Mouse (Mus musculus): ENCODE measurements around the gene Zfp420. TPM values are rescaled to one million over a fixed set of nuclear protein-coding genes. Genes with fewer than 3 reads are reported as not detected.
A peak's percentile ranks its signal among the peaks of the same experiment; 100 is the strongest.
"Not testable (repeated sequence)": the region's sequence is repeated elsewhere in the genome, so short reads cannot be mapped to it uniquely, and the experiment has no call there.

The Zfp420 gene
- total RNA-seq (2022): 10 to 100 TPM; 14.9 to 23.0 (median 17.0) TPM

DNA sequence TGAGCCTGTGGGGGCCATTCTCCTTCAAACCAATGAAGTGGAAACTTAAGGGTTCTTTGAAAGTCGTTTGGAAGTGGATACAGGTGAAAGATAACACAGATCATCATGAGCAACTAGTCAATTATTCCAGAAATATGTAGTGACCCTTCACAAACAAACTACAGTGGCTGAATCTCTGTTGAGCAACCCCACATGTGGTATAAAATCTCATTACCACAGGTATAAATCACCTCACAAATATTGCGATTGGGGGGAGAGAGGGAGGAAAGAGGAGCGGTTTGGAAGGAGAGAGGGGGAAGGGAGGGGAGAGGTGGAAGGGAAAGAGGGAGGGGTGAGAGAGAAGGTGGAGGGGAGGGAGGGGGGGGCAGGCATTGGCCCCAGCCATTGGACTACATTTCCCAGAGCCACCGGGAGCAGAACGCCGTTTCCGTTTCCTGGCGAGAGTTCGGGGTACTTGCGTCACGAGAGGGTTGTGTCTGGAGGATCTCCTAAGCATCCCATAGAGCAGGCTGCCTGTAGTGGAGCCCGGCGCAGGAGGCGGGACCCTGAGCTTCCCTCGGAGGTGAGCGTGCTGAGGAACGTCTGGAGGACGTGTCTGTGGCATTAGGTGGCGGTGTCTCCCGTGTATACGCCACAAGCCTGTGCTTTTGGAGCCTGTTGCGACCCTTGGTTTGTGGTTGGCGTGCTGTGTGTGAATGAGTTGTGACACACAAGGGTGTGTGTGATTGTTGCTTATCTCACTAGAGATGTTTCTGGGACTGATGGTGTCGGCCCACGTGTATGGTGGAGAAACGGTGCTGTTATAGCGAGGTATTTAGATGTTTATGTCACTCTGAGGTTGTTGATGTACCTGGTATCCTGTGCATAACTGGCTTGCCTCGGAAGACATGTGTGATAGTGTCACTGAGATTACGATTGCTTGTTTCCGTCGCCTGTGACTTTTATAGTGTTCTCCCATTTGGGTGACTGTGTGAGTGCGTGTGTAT is at the start of gene Zfp420:
Gene Zfp420 (plus strand): TSS at position 448 of the 986 bp plus-strand sequence.
- DNase-seq (ENCODE audit: low spot score in 2 of 2): peak; percentile 88 to 92

DNA sequence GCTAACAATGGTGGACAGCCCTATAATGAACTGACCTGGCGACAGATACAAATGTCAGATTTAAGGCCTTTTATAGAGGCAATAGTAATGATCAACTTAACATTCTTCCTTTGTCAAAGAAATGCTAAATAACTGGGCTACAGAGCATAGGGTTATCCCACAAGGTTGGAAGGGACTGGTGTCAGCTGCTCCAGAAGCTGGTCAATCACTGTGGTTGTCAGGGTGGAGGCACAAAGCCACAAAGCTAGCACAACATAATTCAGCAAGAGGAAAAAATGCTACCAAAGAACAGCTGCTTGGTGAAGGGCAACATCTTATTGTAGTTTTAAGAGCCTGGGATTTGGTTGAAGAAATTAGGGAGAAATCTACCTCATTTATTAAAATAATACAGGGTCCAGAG is 47.5 kb upstream of the Zfp420 start:
- no peak for DNase-seq (ENCODE audit: low spot score in 2 of 2)

DNA sequence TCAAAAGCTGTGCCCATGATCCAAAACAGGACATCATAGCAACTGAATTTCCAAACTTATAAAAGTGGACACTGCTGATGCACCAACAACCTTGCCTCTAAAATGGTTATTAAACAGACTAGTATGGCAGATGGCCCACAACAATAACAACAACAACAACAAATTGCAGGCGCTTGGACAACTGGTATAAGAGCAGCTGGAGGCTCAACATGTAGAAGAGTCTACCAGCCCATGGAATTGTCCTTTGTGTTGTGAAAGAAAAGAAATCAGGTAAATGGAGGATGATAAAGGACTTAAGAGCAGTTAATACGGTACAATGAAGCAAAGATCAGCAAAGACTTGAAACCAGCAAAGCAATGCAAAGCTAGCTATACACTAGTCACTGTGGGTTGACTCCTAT is 45.4 kb upstream of the Zfp420 start:
- DNase-seq (ENCODE audit: low spot score in 2 of 2): no peak

DNA sequence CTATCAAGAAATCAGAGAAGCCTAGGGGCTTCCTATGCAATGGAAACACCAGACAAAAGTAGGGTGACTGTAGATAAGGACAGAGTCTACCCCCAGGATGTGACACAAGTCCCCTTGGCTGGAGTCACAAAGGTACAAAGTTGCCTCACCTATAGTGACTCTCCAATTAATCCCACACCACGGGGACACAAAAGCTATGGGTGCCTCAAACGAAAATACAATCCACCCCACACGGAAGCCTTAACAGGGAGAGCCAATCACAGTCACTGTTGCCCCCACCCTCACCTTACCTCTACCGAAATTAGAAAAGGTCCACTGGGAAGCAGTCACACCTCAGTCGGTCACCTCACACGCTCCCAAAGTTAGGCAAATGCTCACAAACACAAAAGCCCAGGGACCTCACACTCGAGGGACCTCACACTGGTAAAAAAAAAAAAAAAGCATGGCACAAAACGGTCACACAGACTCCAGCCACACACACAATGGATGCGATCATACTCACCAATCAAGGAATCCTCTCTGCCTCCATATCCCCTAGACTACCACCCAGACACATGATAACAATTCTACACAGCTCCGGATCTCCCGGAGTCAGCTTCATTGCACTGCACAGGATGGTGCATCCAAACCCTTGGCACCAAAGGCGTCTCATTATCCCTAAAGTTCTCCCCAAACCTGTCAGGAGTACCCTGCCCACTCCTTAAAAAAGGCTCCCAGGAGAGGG is 44.6 kb upstream of the Zfp420 start:
- DNase-seq (ENCODE audit: low spot score in 2 of 2): no peak

DNA sequence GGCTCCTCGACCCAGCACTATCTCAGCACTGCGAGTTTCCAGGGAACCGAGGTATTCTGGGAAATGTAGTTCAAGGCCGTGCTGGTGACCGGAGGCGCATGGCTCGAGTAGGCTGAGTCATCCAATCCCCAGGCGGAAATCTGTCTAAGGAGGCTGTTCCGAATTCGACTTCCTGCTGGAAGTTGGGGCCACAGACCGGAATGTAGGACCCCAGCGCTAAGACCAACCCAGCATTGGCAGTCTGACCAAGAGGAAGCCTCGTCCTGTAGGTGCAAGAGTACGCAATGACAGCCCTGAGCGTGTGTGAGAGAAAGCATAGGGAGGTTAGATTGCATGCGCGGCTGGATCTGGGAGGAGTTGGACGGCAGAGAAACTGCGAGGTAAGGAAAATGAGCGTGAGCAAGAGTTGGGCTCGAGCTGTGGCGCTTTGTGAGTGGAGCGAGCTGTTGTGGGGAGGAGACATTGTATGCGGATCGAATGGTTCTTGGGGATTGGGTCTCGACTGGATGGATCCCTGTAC is 43.8 kb upstream of the Zfp420 start, which contains the start of gene Zfp790:
Gene Zfp790 (plus strand): TSS at position 205 of the 520 bp plus-strand sequence.
- DNase-seq (ENCODE audit: low spot score in 2 of 2): peak; percentile 91

DNA sequence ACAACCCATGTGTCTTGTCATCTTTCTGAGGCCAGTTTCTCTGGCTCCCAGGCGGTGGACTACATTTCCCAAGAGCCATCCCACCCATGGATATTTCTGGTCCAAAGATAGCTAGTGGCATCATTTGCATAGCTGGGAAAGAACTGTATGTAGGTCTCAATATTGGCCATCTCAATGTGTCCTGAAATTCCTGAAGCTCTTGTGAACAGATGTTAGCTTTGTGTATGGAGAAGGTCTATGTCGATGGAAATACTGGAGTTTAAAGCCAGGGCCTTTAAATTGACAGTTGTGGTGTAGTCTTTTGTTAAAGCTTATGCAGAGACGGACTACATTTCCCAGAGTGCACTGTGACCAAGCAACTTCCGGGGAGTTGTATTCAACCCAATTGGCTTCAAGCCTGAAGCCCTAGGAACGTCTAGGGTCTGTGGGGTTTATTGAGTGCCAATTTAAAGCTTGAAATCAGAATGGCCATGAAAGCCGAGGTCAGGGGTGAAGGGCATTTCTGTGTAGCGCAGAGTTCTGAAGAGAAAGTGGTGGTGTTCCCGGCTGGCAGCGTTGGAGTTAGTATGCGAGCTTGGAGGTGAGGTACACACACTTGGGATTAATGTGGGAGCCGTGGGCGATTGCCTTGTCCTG is 41.0 kb upstream of the Zfp420 start:
- peak; percentile 68 to 70 for DNase-seq (ENCODE audit: low spot score in 2 of 2)

DNA sequence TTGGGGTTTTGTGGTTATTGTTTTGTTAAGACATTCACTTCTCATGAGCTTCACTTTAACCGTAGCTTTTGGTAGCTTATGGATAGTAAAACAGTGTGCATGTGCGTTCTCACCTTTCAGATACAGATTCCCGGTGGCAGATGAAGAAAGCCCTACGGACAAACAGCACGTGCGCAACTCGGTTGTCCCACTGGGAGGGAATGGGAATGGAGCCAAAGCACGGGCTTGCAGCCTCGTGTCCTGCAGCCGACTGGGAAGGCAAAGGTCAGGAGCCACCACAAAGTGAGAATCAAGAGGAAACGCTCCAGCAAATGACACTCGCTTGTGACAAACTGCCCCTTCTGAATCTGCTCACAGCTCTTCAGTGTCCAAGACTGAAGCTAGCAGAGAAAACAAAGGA is 31.8 kb upstream of the Zfp420 start:
- no peak for DNase-seq (ENCODE audit: low spot score in 2 of 2)

DNA sequence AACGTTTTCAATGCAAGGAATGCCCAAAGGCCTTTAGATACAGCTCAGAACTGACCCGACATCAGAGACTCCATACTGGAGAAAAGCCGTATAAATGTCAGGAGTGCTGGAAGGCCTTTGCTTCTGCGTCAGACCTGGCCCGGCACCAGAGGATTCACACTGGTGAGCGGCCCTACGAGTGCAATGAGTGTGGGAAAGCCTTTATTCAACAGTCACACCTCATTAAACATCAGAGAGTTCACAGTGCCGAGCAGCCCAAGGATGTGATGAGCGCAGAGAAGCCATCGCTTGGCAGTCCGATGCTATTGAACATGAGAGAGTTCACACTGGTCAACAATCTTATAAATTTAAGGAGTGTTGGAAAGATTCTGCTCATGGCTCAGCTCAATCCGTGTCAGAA is 30.0 kb upstream of the Zfp420 start:
- DNase-seq (ENCODE audit: low spot score in 2 of 2): no peak

DNA sequence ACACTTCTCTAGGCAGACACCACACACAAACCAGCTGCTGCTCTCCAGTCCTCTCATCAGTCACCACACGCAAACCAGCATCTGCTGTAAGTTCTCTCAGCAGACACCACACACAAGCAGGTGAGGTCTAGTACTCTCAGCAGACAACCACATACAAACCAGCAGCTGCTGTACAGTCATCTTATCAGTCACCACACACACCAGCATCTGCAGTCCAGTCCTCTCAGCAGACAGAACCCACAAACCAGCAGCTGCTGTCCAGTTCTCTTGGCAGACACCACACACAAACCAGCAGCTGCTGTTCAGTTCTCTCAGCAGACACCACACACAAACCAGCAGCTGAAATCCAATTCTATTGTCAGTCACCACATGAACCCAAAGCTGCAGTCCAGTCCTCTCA is 23.0 kb upstream of the Zfp420 start:
- DNase-seq (ENCODE audit: low spot score in 2 of 2): no peak

DNA sequence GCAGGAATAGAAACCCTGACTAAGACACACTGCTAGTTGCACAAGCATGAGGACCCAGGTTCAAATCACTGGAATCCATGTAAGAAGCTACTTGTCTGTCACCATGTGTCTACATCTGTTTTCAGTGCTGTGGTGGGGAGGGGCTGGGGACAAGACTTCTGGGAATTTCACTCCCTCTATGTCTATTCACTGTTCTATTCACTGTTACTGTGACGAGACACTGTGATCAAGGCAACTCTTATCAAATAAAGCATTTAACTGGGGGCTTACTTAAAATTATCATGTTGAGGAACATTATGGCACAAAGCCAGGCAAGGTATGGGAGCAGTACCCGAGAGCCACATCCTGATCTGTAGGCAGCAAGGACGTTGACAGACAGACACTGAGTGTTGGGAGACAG is 20.5 kb upstream of the Zfp420 start:
- no peak for DNase-seq (ENCODE audit: low spot score in 2 of 2)

DNA sequence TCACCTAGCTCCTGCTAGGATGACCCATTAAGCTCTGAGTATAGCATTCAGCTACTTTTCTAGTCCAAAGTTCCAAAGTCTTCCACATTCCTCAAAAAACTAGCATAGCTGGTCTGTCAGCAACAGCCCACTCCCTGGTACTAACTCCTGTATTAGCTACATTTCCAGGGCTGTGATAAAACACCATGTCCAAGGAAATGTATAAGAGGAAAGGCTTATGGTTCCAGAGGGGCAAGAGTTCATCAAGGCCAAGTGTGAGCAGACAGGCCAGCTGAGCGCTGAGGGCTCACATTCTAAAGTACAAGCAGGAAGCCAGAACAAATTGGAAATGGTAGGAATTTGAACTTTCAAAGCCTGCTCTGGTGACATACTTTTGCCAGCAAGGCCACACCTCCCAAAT is 17.7 kb upstream of the Zfp420 start:
- DNase-seq (ENCODE audit: low spot score in 2 of 2): no peak

DNA sequence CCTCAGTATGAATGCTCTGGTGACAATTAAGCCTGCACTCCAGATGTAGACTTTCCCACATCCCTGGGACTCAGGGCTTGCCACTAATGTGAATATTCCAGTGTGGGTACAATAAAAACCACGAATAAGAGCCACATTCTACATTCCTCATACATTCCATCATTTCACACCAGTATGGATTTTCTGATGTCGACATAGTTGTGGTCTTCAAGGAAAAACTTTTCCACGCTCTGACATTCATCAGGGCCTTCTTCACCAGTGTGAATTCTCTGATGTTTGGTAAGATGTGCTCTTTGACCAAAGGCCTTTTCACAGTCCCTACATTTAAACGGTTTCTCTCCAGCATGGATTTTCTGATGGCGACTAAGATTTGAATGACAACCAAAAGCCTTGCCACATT is 15.2 kb upstream of the Zfp420 start:
- no peak for DNase-seq (ENCODE audit: low spot score in 2 of 2)

DNA sequence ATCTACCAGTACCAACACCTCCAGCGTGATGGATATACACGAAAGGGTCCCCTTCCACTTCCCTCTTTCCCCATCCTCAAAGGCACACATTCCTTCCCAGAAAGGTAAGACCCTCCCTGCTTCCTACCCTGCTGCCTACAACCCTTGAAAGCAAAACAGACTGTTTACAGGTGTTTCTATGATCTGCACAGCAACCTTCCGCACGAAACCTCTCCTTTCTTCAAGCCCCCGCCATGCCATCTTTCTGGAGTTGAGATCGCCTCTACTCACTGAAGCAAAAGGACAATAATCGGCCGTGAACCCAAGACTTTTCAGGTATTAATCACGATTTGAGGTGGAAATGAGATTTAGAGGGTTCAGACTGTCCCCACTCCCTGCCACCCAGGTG is 7.0 kb upstream of the Zfp420 start:
- no peak for DNase-seq (ENCODE audit: low spot score in 2 of 2)

DNA sequence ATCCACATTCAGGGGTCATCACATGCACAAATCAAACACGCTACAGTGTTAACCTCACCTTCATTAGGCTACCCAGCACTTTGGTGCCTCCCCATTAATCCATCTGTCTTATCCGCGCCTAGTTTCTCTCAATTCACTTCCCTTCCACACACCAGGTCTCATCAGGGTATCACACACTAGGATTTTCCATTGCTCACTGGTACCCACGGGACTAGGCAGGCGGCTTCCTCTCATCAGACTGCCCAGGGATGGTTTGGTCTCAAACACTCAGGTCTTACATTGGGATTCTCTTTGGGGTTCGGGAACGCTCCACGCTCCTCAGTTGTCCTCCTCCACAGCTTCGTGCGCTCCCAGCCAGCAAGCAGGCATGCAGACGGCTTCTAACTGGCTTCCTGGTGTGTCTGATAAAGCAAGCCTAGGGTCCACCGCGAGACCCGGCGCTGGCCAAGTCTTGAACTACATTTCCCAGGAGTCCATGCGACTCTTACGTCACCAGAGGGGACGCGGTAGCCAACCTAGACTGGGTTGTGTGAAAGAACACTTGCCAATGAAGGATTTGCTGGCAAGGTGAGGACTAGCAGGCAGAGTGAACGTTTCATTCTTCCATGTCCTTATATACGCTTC is 6.4 kb upstream of the Zfp420 start, which contains the start of gene Zfp940:
Gene Zfp940 (minus strand): TSS at position 451 of the 624 bp plus-strand sequence.
- DNase-seq (ENCODE audit: low spot score in 2 of 2): peak; percentile 86 to 87

DNA sequence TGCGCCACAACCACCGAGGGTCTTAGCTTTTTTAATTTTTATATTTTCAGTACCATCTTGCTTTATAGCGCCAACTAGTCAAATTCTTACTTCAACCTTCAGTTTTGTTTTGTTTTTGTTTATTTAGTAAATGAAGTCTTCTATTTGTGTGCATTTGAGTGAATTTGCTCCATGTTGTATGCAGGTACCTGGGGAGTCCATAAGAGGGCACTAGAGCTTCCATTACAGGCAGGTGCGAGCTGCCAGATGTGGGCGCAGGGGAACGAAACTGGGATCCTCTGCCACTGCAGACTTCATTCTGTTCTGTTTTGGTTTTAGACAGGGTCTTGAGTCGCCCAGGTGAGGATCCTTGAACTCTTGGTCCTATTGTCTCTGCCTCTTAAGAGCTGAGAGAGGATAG is 1.9 kb downstream of the Zfp420 start:
- no peak for DNase-seq (ENCODE audit: low spot score in 2 of 2)

DNA sequence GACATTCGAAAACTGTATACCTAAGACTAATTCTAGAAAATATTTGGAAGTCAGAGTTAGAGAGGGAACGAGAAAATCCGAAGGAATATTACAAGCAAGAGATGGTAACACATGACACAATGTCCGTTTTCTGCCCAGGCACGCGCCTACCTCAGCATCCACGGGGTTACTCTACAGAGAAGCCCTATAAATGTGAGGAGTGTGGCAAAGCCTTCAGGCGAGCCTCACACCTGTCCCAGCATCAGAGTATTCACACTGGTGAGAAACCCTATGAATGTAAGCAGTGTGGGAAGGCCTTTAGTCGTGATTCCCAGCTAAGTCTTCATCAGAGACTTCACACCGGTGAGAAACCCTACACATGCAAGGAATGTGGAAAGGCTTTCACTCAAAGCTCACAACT is 14.5 kb downstream of the Zfp420 start:
- DNase-seq (ENCODE audit: low spot score in 2 of 2): no peak

DNA sequence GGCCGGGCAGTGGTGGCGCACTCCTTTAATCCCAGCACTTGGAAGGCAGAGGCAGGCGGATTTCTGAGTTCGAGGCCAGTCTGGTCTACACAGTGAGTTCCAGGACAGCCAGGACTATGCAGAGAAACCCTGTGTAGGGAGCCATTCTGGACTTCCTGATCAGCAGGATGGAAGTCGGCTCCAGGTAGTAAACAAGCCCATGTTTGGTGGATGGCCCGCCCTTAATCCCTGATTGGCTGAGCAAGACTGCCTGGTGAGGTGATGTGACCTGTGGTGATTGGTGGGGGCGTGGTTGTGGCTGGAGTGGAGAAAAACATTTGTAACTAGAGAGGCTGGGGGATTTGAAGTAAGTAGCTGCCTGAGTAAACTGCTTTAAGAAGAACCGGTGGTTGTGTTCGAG is 17.8 kb downstream of the Zfp420 start:
- not testable (repeated sequence) for DNase-seq (ENCODE audit: low spot score in 2 of 2)

DNA sequence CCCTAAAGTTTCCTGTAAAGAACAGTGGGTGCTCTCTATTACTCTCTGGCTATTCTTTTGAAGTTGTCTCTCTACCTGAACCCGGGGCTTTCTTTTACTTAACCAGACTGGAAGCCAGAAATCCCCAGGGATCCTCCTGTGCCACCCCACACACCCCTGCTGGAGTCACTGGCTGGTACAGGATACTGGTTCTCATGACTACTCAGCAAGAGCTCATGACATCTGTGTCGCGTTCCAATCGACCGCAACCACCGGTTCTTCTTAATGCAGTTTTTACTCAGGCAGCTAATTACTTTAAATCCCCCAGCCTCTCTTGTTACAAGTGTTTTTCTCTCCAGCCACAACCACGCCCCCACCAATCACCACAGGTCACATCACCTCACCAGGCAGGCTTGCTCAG is 20.3 kb downstream of the Zfp420 start:
- DNase-seq (ENCODE audit: low spot score in 2 of 2): no peak

DNA sequence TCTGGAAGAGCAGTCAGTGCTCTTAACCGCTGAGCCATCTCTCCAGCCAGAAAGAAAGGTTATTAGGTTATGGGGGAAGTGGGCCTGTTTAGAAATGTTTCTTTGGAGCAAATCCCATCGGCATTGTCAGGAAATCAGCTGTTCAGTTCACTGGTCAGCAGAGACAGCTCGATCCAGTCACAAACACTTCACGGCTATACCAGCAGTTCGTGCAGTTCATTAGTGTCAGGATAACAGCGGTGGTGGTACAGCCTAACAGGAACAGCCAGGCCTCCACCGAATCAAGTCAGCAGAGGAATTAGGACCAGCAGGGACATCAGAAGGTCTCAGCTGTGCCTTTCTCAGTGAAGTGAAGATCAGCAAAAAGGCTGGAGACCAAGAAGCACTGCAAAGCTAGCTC is 21.1 kb downstream of the Zfp420 start:
- DNase-seq (ENCODE audit: low spot score in 2 of 2): no peak

DNA sequence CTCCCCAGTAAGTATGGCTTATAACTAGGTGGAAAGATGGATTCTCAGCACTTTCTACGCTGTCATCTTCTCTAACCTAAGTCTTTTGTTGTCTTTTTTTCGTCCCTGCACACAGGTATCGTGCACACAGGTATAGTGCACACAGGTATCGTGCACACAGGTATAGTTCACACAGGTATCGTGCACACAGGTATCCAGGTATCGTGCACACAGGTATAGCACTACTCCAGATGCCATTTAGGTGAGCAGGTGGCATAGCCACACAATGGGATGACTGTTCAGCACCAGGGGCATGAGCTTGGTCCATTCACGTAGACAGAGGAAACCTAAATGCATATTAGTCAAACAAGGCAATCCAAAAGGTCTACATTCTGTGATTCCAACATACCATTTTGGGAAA is 30.7 kb downstream of the Zfp420 start:
- DNase-seq (ENCODE audit: low spot score in 2 of 2): no peak

DNA sequence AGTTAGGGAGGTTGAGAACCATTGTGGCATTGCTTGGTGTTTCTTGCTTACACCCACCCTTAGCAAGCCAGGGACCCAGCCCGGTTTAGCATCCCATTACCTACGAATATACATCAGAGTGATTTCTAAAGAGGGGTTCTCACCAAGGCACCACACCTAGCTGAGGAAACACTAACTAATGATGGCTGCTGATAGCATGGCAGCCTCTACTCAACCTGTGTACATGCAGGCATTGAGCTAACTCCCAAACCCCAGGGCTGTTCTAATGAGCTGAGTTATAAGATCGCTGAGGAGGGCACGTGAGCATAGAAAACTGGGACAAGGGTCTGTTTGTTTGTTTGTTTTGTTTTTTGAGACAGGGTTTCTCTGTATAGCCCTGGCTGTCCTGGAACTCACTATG is 33.0 kb downstream of the Zfp420 start:
- DNase-seq (ENCODE audit: low spot score in 2 of 2): no peak

Measured in layer of hippocampus, adult 8-10 months (tissue).